Mouse (Mus musculus): ENCODE results near the gene Dock7.

The Dock7 gene

GRCm38 (mm10) chr4:99120211-99121122 is at the start of gene Dock7:
Gene Dock7, minus strand, starts transcription at chr4:99120915.
- no peak for DNase-seq (ENCODE audit: low spot score)

GRCm38 (mm10) chr4:99168869-99169268 is 48.2 kb upstream of the Dock7 start:
- no peak for DNase-seq (ENCODE audit: low spot score)

DNA sequence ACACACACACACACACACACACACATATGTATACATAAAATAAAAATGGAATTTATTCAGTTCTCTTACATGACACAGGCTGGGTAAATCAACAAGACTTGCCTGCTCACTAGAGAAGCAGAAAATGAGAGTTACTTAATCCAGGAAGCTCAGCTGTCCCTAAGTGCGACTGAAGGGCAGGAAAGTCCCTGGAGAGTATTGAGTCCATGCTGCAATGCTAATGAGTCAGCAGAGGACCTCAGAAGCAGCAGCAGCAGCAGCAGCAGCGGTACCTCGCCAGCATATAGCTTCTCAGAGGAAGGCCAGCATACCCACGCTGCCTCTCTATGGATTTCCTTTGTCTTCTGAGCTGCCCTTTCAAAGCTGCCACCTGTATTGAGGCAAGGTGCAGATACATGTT is 42.8 kb upstream of the Dock7 start:
- DNase-seq (ENCODE audit: low spot score): no peak

DNA sequence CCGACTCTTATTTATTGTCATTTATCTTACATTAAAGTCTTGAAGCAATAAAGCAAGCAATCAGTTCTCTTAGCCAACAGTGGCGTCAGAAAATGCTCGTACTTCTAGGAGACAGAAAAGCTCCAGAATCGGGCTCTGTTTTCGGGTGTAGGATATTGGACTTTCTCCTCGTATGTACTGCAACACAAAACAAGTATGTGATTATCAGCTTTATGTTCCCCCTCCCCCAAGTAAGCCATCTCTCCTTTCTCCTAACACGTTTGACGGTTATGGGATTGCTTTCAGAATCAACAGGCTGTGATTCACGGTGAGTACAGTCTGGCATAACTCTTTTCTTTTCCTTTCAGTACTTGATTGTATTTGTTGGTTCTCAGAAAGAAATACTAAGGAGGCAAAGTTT is 42.3 kb upstream of the Dock7 start:
- DNase-seq (ENCODE audit: low spot score): no peak

DNA sequence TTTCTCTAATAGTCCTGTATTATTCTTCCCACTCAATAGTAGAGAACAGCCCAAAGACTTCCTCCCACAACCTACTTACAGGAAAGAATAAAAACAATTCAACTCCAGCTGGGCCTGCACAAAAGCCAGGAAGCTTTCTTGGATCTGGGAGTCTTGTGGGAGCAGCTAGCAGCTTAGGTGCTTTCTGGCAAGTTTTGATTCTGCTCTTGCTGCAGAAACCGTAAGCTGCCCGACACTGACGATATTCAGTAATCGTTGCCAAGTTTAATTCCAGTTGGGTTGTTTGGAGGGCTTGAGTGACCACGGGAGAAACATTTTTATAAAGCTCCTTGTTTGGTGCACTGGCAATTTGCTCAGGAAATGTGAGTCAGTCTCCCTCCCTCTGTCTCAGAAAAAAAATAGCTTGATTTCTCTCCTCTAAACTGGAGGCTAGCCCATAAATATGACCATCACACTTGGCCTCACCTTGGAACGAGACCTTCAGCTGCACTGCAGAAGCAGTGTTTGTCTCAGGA is 40.8 kb upstream of the Dock7 start:
- DNase-seq (ENCODE audit: low spot score): no peak

DNA sequence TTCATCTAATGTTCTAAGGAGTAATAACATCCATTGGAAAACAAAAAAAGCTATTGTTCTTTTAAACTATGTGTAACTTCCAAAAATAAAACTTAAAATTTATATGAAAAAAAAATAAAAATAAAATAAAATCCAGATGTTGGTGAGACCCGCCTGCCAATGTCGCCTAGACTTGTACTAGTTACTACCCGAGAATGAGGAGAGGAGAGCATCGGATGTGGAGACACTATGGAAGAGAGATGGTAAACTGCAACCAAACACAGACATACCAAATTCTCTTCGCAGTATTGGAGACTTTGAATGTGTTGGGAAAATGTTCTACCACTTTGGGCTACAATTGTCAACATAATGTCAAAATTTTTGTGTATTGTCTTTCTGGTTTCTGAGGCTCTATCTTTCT is 40.2 kb upstream of the Dock7 start:
- no peak for DNase-seq (ENCODE audit: low spot score)

GRCm38 (mm10) chr4:99160414-99160813 is 39.7 kb upstream of the Dock7 start:
- no peak for DNase-seq (ENCODE audit: low spot score)

DNA sequence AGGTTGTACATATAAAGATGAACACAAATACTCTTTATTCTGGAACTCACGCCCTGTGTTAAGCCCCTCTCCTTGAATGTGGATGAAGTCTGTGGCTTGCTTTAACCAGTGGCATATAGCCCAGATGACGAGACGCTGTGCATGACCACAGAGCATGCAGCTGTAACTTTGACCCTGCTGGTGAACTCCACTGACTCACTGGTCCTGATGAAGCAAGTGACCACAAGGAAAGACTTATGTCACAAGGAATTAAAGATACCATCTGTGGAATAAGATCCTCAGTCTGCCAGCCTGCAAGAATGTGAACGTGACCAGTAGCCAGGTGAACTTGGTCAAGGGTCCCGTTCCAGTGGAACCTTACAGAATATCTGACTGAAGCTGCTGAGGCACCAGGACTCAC is 37.8 kb upstream of the Dock7 start:
- no peak for DNase-seq (ENCODE audit: low spot score)

DNA sequence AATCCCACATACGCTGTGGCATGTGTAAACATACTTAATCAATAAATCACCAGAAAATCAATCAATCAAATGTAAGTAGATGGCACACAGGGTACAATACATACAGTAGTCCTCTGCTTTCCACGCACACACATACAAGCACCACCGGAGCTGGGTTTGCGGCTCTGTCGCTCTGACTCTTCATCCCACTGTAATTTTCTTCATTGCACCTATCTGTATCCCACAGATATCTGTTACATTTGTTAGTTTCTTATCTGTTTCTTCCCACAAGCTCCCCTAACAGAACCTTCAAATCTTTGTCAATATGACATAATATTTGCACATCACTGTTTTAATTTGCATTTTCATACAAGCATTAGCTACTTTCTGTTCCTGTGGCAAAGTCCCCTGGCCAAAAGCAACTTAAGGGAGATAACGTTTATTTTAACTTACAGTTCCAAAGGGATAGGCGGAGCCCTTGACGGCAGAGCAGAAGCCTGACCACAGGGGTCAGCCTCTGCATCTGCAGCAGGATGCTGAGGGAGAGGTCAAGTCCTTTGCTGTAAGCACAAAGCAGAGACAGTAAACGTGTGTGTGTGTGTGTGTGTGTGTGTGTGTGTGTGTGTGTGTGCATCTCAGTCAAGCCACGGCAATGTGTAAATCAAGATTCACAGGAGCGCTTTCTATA is 36.1 kb upstream of the Dock7 start:
- DNase-seq (ENCODE audit: low spot score): no peak

DNA sequence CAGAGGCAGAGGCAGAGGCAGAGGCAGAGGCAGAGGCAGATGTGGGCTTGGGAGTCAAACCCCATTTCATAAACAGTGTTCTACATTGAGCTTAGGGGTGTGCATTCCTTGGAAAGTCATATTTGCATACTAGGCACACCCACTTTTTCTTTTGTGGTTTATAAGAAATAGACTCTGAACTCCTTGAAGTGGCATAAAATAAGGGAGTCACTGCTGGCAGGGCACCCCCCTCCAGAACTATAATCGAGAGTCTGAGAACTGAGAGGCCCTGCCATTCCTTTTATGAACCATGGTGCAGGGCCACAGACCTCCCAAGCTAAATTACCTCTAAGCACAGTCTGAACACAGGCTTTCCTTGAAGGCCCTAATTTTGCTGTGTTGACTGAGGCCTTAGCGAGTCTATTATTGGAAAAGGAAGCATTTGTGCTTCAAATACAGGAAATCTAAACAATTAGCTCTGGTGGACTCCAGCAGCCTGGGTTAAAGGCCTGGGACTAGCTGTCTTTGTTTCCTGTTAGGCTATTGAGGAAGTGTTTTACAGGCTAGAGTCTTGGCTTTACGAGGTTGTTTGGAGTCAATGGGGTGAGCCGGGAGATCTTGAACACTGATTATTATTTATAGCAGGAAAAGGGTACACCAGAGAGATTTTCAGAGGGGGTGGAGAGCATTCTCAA is 31.3 kb upstream of the Dock7 start:
- no peak for DNase-seq (ENCODE audit: low spot score)

DNA sequence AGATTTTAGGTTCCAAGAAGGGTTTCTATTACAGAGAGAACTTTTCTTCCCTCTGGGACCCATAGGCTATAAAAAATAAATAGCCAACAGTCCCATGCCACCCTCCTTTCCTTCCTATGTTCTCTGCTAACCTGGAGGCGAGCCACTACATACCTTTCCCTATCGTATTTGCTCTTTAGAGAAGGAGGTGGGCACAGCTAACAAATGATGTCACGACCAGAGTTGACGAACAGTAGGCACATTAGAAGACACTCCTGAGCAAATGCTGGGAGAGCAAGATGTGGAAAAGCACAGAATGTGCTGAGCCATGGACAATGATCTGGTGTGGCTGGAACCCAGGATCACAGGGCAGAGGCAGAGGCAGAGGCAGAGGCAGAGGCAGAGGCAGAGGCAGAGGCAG is 30.7 kb upstream of the Dock7 start:
- no peak for DNase-seq (ENCODE audit: low spot score)

GRCm38 (mm10) chr4:99143323-99143722 is 22.6 kb upstream of the Dock7 start:
- DNase-seq (ENCODE audit: low spot score): no peak

GRCm38 (mm10) chr4:99141578-99141977 is 20.9 kb upstream of the Dock7 start:
- DNase-seq (ENCODE audit: low spot score): no peak

GRCm38 (mm10) chr4:99141171-99141570 is 20.5 kb upstream of the Dock7 start:
- DNase-seq (ENCODE audit: low spot score): no peak

DNA sequence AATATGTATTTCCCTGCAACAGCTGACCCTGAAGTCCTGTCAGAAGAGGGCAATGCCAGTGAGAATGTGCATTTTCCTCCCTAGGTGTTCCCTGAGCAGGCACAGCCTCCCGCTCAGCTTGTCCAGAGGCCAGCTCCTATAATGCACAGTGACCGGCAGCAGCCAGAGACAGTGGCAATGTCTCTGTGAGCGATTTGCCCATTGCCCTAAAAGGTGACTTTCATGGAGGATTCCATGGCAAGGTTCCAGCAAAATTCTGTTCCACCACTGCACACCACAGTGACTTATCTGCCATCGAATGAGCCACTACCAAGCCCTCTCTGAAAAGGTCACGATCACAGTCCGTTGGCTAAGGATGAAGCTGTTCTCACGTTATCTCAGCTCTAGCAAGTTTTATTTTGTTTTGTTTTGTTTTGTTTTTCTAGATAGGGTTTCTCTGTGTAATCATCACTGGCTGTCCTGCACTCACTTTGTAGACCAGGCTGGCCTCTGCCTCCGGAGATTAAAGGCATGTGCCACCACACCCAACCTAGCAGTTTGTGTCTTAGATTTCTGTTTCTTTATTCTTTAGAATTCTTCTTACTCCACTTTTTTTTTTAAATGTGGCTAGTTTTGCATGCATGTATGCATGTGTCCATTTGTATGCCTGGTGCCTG is 17.4 kb upstream of the Dock7 start:
- no peak for DNase-seq (ENCODE audit: low spot score)

DNA sequence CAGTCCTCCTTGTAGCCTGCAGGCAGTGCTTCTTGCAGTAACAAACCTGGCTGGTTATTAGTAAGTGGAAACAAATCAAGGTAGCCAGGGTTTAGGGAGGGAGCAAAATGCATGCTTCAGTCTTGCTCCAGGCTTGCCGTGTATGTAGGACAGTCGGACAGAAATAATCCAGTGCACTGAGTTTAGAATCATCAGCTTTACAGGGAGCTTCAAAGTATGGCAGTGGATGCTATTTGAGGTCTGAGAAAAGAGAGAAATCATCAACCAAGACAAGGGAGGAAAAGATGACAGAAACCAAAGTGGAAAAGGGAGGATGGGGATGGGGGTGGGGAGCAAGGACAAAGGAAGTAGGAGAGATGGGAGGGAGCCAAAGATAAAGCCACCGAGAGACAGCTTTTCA is 13.8 kb upstream of the Dock7 start:
- no peak for DNase-seq (ENCODE audit: low spot score)

GRCm38 (mm10) chr4:99133326-99133725 is 12.6 kb upstream of the Dock7 start:
- DNase-seq (ENCODE audit: low spot score): no peak

DNA sequence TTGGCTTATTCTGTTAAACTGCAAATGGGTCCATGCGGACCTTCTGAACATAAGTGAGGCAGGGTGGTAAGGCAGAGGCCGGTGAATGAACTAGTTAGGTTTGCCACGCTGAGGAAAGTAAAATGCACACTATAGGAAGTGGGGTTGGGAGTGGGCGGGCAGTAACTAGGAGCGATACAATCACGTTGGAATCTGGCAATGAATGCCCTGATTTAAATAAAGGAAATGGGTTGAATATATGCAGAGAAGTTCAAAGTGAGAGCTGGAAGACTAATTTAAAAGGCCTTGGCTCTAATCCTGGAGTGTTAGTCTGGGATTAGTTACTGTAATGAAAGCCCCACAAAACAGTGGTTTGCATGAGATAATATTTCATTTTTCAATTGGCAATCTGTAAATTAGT is 12.0 kb upstream of the Dock7 start:
- no peak for DNase-seq (ENCODE audit: low spot score)

GRCm38 (mm10) chr4:99131227-99131653 is 10.5 kb upstream of the Dock7 start:
- DNase-seq (ENCODE audit: low spot score): no peak

- DNase-seq (ENCODE audit: low spot score): no peak
These were observed 2.8 kb upstream of the Dock7 start for GRCm38 (mm10) chr4:99123546-99123945.

DNA sequence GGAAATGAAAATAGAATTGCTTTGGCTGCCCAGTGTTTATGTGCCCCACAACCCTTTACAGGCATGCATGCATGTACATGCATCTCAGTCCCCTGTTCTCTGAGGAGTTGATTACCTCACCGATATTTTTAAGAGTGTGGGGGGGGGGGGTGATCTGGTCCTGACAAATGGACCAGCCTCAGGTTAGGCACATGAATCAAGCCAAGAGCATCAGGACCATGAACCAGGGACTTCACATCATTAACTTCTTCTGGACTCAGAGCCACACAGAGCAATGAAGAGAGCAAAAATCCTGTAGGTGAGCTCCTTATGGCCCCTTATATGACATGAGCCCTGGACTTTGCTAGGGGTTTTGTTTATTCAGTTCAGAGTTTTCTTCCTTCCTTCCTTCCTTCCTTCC is 2.1 kb upstream of the Dock7 start:
- no peak for DNase-seq (ENCODE audit: low spot score)

DNA sequence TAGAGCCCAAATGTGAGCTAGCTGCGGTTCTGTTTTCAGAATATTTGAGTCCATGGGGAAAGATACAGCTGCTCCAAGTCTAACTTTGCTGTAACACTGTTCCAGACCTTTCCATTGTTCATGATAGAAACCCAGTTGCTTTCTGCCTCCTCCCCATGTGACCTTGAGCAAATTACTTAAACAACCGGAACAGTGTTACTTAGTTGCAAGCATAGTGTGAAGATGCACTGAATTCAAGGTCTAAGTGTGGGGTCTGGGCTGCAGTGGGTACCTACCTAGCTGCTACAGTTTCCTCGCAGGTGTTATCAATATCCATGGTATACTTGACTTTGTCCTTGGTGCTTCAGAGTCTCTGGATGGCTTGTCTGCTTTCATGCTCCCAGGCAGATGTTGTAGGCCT is 1.3 kb upstream of the Dock7 start:
- no peak for DNase-seq (ENCODE audit: low spot score)
